Mouse (Mus musculus): ENCODE measurements at regions not wholly inside any gene's neighbourhood (a gene's known extent, or its start where the extent isn't known, plus 50 kb on each side); places are given as distances from the start of the nearest gene placed in this dataset.

DNA sequence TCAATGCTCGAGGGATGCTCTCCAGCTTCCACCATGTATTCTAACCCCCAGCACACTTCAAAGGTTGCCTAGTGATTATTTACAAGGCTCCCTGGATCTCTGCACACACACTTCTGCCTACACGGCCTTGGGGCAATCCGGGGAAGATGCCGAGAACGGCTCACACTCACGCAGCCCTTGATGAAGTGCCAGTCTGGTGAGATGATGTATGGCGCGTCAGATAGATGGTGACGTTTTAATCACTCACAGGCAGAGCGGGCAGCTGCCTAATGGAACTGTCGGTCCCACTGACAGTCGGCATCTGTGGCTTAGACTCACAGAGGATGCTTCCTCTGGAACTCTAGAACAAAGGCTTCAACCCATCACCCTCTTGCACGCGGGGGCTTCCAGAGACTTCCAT is 66.9 kb upstream of the Kazn start:
- no peak for DNase-seq (ENCODE audit: low read depth, low spot score)

DNA sequence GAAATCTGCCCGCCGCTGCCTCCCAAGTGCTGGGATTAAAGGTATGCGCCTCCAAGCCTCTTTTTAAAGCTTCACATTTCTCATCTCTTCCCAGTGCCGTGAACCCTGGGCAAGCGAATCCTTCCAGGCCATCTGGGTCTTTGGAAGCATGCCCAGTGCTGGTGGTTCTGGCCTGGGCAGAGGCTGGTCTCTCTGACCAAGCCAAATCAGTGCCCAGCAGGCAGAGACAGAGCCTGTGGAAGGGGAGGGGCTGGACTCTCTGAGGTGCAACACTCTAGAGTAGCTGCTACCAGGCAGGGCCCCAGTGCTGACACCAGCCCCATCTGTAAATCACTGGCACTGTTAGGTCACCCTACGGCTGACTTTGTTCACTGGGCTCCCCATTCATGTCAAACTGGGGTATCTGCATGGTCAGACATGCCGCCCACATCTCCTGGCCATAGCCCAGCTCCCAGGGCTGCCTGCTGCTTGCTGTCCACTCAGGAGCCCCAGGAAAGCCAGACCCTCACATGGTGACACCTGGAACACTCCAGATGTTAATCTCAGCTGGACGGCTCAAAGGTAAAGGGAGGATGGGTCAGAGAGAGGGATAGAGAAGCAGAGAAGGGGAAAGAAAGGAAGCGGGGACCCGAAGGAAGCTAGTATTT is 64.3 kb upstream of the Kazn start:
- no peak for DNase-seq (ENCODE audit: low read depth, low spot score)

DNA sequence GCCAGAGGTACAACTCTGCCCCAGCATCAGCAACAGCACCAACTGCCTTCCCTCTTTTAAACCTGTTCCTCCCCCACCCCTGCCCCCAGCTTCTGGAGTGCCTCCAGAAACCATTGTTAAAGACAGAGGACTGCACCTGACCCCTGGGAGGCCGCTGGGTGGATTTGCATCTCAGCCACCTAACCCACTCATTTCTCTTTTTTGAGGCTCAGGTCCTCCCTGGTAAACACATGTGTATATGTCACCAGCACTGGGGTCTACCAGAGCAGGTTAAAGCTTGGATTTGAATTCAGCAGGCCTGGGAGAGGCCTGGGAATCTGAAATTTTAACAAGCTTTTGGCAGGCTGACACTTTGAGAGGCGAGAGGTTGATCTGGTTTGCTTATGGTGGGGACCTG is 63.5 kb upstream of the Kazn start:
- no peak for DNase-seq (ENCODE audit: low read depth, low spot score)

DNA sequence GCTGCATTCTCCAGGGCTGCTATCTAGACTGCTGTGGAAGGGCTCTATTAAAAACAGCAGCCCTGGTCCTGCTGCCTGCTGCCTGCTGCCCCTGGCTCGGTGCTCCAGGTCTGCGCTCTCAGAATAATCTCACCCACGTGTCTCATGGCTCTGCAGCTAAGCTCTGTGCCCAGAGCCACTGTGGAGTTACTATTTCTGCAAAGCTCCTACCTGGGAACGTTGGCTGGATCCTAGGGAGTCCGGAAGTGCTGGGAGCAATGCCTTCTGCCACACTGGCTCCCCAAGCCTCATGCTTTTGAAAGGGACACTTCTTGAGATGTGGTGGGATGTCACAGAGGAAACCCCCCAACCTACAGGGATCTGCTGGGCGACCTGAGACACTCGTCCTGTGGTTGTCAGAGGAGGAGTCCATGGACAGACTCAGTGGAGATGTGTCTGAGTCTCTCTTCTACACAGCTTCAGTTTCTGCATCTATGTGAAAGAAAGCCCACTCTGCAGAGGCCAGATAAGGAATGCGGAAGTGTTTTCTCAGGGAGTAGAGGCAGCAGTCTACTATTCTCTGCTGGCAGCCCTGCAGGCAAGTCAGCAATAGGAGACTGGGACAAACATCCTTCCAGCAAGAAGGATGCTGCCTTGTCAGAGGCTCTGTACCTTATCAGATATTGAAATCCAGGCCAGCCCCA is 63.0 kb upstream of the Kazn start:
- DNase-seq (ENCODE audit: low read depth, low spot score) = no peak

DNA sequence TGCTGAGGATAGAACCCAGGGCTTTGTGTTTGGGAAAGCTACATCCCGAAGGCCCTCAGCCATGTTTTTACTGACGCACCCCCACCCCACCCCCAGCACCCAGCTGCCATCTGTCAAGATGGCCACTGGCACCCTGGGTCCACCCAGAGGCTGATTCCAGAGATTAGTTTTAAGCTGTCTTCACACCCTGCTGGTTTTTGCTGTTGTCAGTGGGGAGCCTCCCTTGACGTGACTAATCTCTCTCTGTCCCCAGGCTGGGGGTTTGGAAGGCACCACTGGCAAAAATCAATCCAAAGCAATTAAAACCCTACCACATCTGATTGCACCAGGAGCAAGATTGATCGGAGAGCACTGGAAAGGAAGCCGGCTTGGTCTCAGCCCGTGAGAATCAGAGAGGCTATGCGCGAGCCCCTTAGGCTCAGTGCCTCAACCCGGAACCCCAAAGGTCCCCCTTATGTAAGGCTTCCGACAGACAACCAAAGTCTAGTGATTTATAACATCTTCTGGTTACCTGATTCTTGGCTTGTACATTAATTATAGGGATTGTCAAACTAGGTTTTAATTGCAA is 59.7 kb upstream of the Kazn start:
- DNase-seq (ENCODE audit: low read depth, low spot score) = no peak

DNA sequence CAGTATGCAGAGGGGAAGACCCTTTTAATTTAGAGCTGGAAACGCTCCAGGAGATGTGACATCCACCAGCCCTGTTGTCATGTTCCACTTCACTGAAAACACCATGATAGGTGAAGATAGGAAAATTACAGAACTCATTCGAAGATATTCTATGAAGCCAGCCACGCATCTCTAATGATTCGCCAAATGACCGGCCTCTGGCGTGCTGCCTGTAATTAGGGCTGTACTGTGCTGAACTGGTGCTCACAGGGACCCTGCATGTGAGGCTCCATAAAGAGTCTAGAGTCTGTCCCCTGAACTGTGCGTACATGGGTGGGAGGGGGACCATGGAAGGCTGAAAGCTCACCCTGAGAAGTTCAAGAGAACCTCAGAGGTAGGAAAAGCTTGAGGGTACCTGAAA is 53.6 kb upstream of the Kazn start:
- DNase-seq (ENCODE audit: low read depth, low spot score) = no peak

DNA sequence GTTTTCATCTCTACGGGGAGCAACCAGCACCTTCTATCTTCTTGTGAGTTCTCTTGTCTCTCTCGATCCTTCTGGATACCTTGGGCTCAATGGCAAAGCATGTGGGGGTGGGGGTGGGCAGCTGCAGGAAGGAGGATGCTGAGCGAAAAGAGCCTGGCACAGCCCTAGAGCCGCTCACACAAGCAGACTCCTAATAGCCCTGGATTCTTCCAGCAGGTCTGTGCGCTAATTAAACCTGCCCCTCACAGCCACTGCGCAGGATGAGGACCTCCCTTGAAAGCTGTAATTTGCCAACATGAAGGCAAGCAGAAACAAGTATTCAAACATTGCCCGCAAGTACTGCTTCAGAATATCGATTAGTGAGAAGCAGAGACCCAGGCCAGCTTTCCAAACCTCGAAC is 53.1 kb upstream of the Kazn start:
- no peak for DNase-seq (ENCODE audit: low read depth, low spot score)

- DNase-seq (ENCODE audit: low read depth, low spot score) = no peak
Measured at GRCm38 (mm10) chr4:142291366-142291765, 52.2 kb upstream of the Kazn start.
